Mouse (Mus musculus) bone marrow, adult 2 months (tissue): ENCODE results near the gene 2410015M20Rik.

Experiments used
- CTCF ChIP-seq: fragments of 200-500 bp; IDR thresholded peaks from 2 replicates; pipeline ENCODE4 v1.5.1; 2011; ENCODE audit warnings: low read length, control low read depth; ENCODE audit not compliant: control insufficient read depth, insufficient read depth
- POLR2A ChIP-seq: fragments of 200-500 bp; IDR thresholded peaks from 2 replicates; pipeline ENCODE4 v1.6.1; 2011; ENCODE audit warnings: low read depth, mild to moderate bottlenecking, control low read depth, low read length, borderline replicate concordance; ENCODE audit not compliant: control insufficient read depth

DNA sequence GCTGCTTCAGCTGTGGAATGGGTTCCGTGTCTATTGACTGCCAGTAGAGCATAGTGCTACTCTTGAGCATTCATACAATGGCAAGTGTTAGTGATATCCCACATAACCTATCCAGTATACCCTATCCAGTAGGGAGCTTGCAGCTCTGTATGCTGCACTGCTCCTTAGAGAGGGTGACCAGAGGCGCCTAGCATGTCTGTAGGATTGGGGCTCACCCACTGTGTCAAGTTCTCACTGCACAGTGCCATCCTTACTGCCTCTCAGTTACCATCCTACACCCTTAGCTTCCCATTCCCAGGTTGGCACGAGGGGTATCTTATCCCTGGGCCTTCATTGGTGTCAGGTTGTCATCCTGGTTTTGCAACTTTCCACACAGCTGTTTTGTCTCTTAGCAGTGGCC is 5.1 kb downstream of the 2410015M20Rik start:
- TF ChIP-seq CTCF: no peak
- TF ChIP-seq POLR2A: no peak
